Mouse (Mus musculus) forebrain, embryonic 10.5 days (tissue): ENCODE data around the gene Pid1. TPM values are rescaled to one million over a fixed set of nuclear protein-coding genes. Genes with fewer than 3 reads are reported as not detected.

Source experiments
- DNase-seq: peaks from one replicate; pipeline ENCODE4 v3.0.0-alpha.2; 2017; ENCODE audit warnings: low spot score; ENCODE audit errors: extremely low spot score
- H3K27ac ChIP-seq: fragments of 300-500 bp; sonication (generic); 2 replicates; pipeline ENCODE4 v1.5.1; 2016; ENCODE audit warnings: mild to moderate bottlenecking
- H3K27me3 ChIP-seq: fragments of 300-500 bp; sonication (generic); 2 replicates; pipeline ENCODE4 v1.6.1; 2016; ENCODE audit warnings: mild to moderate bottlenecking; ENCODE audit not compliant: poor library complexity, severe bottlenecking
- H3K36me3 ChIP-seq: fragments of 300-500 bp; sonication (generic); replicated peaks from 2 replicates; pipeline ENCODE4 v1.6.1; 2016; ENCODE audit warnings: mild to moderate bottlenecking, moderate library complexity
- H3K4me1 ChIP-seq: fragments of 300-500 bp; sonication (generic); 2 replicates; pipeline ENCODE4 v1.6.1; 2016
- H3K4me3 ChIP-seq: fragments of 300-500 bp; sonication (generic); 2 replicates; pipeline ENCODE4 v1.5.1; 2016; ENCODE audit warnings: mild to moderate bottlenecking, moderate library complexity
- H3K9me3 ChIP-seq: fragments of 300-500 bp; sonication (generic); 2 replicates; pipeline ENCODE4 v1.6.1; 2016; ENCODE audit warnings: mild to moderate bottlenecking, moderate library complexity
- WGBS: fragments of 180-500 bp; shearing (Covaris S2); methylation state at CpG from one replicate; pipeline ENCODE4 v1.1.7; 2016; 5-methylcytosine and 5-hydroxymethylcytosine counted together
- polyA plus RNA-seq: library from polyadenylated mRNA; unstranded; fragments of >200 nt; fragmentation: Nextera tagmentation; extraction: Ambion mirVana; gene quantifications from 2 replicates; pipeline ENCODE4 v1.2.1, GENCODE M21; 2016

The Pid1 gene
- polyA plus RNA-seq, 1 experiment from 2014 or later, result 16.3 TPM

GRCm38 (mm10) chr1:84284293-84285068 is 79.5 kb downstream of the Pid1 start:
- Histone ChIP-seq H3K27ac (peak overlapping the region; percentile 81), H3K9me3 (no peaks in the 10 kb centered on the region), H3K4me3 (peak overlapping the region; percentile 66), H3K4me1 (peaks cover 20% of the 10 kb centered on the region), H3K36me3 (no peaks in the 10 kb centered on the region), H3K27me3 (peaks cover 36% of the 10 kb centered on the region)
- peak; percentile 55 for DNase-seq
- 3% methylated on average over 52 of the region's 53 CpGs for WGBS

DNA sequence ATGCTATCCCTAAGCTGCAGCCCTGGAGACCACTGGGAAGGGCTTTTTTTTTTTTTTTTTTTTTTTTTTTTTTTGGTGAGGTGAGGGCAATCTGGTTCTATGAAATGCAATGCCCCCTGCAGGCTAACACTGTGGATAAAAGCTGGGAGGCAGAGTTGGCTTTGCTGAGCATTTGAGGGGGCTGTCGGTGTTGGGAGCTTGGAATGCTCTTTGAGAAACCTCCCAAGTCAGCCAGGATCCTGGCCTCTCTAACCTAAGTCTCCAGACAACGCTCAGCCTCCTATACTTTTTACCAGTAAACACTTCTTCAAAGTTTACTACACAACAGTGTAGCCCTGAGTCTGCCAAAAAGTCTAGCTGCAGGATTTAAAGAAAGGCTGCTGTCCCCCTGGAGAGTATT is 80.9 kb downstream of the Pid1 start:
- WGBS, result 6% methylated on average over 2 of the region's 2 CpGs
- Histone ChIP-seq H3K36me3 (no peaks in the 10 kb centered on the region), H3K27me3 (peaks cover 36% of the 10 kb centered on the region), H3K4me3 (peak overlapping the region; percentile 66; the same call in 1 of the 2 replicates), H3K9me3 (no peaks in the 10 kb centered on the region), H3K27ac (no peak overlapping the region), H3K4me1 (peaks cover 20% of the 10 kb centered on the region)
- no peak for DNase-seq

DNA sequence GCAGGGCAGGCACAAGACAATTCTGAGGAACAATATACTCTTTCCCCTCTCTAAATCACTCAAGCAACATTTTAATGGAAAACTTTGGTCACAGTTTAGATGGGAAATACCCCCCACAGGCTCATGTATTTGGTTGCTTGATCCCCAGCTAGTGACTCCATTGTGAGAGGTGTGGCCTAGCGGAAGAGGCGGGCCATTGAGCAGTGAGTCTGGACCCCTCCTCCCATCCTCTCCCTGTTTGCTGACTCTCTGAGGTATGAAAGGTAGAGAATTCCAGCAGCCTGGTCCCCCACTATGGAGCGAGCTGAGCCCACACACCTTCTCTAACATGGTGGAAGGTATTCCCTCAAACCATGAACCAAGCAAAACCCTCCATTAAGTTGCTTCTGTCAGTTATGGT is 83.8 kb downstream of the Pid1 start:
- WGBS, result 93% methylated on average over 3 of the region's 3 CpGs
- no peak overlapping the region for H3K4me3 ChIP-seq
- H3K36me3 ChIP-seq, result no peaks in the 10 kb centered on the region
- H3K9me3 ChIP-seq, result no peaks in the 10 kb centered on the region
- H3K4me1 ChIP-seq, result peaks cover 20% of the 10 kb centered on the region
- peaks cover 29% of the 10 kb centered on the region for H3K27me3 ChIP-seq
- no peak for DNase-seq
- no peak overlapping the region for H3K27ac ChIP-seq

- WGBS, result 87% methylated on average over 7 of the region's 7 CpGs
- Histone ChIP-seq H3K9me3 (no peaks in the 10 kb centered on the region), H3K27me3 (peaks cover 15% of the 10 kb centered on the region), H3K27ac (no peak overlapping the region), H3K36me3 (no peaks in the 10 kb centered on the region), H3K4me1 (peaks cover 8% of the 10 kb centered on the region), H3K4me3 (no peak overlapping the region)
- DNase-seq, result no peak
Measured at GRCm38 (mm10) chr1:84278359-84279255, 85.4 kb downstream of the Pid1 start.

GRCm38 (mm10) chr1:84272951-84273350 is 91.0 kb downstream of the Pid1 start:
- WGBS, result 77% methylated on average over 4 of the region's 4 CpGs
- Histone ChIP-seq H3K36me3 (no peaks in the 10 kb centered on the region), H3K9me3 (no peaks in the 10 kb centered on the region), H3K4me1 (no peaks in the 10 kb centered on the region), H3K27me3 (no peaks in the 10 kb centered on the region), H3K4me3 (no peak overlapping the region), H3K27ac (no peak overlapping the region)
- DNase-seq, result no peak

- no peaks in the 10 kb centered on the region for H3K4me1 ChIP-seq
- 86% methylated on average over 2 of the region's 2 CpGs for WGBS
Measured at GRCm38 (mm10) chr1:84271712-84272200, 92.2 kb downstream of the Pid1 start.

DNA sequence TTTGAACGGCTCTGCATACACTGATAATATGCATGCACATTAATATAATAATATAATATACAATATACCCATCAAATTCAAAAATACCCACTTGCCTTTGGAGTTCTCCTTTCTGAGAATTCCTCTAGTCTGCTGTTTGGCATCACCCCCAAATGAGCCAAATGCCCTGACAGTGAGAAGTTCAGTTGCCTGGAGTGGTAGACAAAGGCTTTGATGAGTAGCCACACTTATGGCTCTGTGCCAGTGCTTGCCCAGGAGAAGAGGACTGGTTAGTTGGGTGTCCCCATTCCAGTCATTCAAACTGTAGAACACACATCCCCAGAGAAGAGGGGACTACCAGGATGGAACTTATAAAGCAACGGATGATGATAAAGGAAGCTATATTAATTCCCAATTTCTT is 106.3 kb downstream of the Pid1 start:
- H3K36me3 ChIP-seq, result no peaks in the 10 kb centered on the region
- H3K9me3 ChIP-seq, result no peaks in the 10 kb centered on the region
- H3K27me3 ChIP-seq, result no peaks in the 10 kb centered on the region
- H3K4me1 ChIP-seq, result no peaks in the 10 kb centered on the region
- DNase-seq, result no peak
- no peak overlapping the region for H3K27ac ChIP-seq
- no peak overlapping the region for H3K4me3 ChIP-seq
- WGBS, result 97% methylated on average over 2 of the region's 2 CpGs

More at GRCm38 (mm10) chr1:84271712-84272200, 92.2 kb downstream of the Pid1 start:
- H3K9me3 ChIP-seq, result no peaks in the 10 kb centered on the region
- H3K27me3 ChIP-seq, result no peaks in the 10 kb centered on the region
- no peak overlapping the region for H3K27ac ChIP-seq
- DNase-seq, result no peak
- no peaks in the 10 kb centered on the region for H3K36me3 ChIP-seq
- no peak overlapping the region for H3K4me3 ChIP-seq

DNA sequence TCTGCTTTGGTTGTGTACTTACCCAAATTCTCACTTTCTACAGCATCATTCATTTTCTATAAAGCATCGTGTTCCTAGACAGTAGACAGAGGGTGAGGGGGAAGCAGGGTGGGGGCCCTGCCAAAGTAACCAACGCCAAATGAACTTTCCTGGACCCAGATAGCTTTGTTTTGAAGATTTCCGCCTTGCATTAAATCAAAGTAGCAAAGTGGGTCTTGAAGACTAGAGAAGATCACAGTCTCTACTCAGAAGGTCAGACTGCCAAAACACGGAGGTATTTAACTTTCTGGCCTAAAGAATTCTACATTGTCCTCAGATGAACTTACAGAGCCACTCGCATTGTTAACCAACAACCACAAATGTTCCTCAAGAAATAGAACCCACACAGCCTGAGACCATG is 109.6 kb downstream of the Pid1 start:
- no peak overlapping the region for H3K27ac ChIP-seq
- no peak for DNase-seq
- H3K4me3 ChIP-seq, result no peak overlapping the region
- H3K9me3 ChIP-seq, result no peaks in the 10 kb centered on the region
- WGBS, result 86% methylated on average over 5 of the region's 5 CpGs
- H3K4me1 ChIP-seq, result no peaks in the 10 kb centered on the region
- H3K36me3 ChIP-seq, result no peaks in the 10 kb centered on the region
- H3K27me3 ChIP-seq, result no peaks in the 10 kb centered on the region

DNA sequence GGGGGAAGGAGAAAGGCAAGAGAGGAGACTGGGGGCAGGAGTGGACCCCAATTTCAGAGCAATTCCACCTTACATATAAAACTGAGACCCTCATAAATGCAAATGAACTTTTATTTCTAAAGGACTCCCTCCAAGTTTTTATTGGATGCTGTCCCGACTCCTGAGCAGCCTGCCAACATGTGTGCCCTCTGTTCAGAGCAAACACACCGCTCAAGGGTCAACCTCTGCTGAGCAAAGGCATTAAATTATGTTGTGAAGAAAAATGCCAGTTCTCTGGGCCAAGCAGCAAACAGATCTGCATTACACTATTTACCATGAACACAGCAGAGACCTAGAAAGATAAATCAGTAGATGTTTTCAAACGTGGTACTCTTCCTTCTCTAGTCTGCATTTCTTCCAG is 110.1 kb downstream of the Pid1 start:
- Histone ChIP-seq H3K27ac (no peak overlapping the region), H3K4me1 (no peaks in the 10 kb centered on the region), H3K36me3 (no peaks in the 10 kb centered on the region), H3K27me3 (no peaks in the 10 kb centered on the region), H3K9me3 (no peaks in the 10 kb centered on the region), H3K4me3 (no peak overlapping the region)
- DNase-seq, result no peak
- WGBS, result 82% methylated on average over 3 of the region's 3 CpGs

DNA sequence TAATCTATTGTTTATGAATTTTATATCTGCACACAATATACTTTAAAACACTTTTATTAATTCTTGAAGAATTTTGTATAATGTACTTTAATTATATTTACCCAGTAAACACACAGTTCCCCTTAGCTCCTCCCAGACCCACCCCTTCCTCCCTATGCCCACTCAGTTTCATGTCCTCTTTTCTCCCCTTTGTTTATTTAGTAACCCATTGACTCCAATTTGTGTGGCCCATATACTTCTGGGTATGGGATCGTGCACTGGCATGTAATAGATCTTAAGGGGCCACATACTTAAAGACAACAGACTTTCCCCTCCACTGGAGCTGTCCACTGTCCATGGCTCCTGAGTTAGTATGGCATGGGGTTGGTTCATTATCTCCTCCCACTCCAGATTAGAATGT is 112.8 kb downstream of the Pid1 start:
- WGBS, result 82% methylated on average over 1 of the region's 1 CpGs
- no peaks in the 10 kb centered on the region for H3K9me3 ChIP-seq
- DNase-seq, result no peak
- H3K27ac ChIP-seq, result no peak overlapping the region
- no peaks in the 10 kb centered on the region for H3K36me3 ChIP-seq
- no peaks in the 10 kb centered on the region for H3K4me1 ChIP-seq
- H3K27me3 ChIP-seq, result no peaks in the 10 kb centered on the region
- no peak overlapping the region for H3K4me3 ChIP-seq

DNA sequence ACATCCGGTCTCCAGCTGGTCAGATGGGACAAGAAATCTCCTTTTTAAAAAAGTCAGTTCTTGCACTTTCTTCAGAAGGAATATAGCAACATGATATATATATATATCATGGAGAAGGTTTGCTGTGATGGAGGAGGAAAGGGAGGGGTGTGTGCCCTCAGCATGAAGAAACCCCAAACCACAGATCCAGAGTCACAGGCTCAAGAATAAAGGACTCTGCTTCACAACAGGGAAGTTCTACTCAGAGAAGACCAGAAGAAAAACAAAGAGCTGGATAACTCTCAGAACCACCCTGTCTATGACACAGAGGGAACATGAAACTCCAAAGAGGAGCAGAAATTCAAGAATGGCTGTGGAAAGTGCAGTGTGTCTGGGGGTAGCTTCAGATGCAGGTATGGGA is 113.2 kb downstream of the Pid1 start:
- Histone ChIP-seq H3K9me3 (no peaks in the 10 kb centered on the region), H3K27me3 (no peaks in the 10 kb centered on the region), H3K4me3 (no peak overlapping the region), H3K27ac (no peak overlapping the region), H3K36me3 (no peaks in the 10 kb centered on the region), H3K4me1 (no peaks in the 10 kb centered on the region)
- 93% methylated on average over 1 of the region's 1 CpGs for WGBS
- DNase-seq, result no peak

GRCm38 (mm10) chr1:84249772-84250338 is 114.1 kb downstream of the Pid1 start:
- Histone ChIP-seq H3K4me1 (no peaks in the 10 kb centered on the region), H3K27me3 (no peaks in the 10 kb centered on the region), H3K36me3 (no peaks in the 10 kb centered on the region), H3K27ac (no peak overlapping the region), H3K9me3 (no peaks in the 10 kb centered on the region), H3K4me3 (no peak overlapping the region)
- WGBS, result 87% methylated on average over 6 of the region's 6 CpGs
- no peak for DNase-seq

GRCm38 (mm10) chr1:84247111-84247510 is 116.9 kb downstream of the Pid1 start:
- DNase-seq, result no peak
- H3K4me1 ChIP-seq, result no peaks in the 10 kb centered on the region
- H3K27me3 ChIP-seq, result no peaks in the 10 kb centered on the region
- H3K36me3 ChIP-seq, result no peaks in the 10 kb centered on the region
- 85% methylated on average over 3 of the region's 3 CpGs for WGBS
- H3K4me3 ChIP-seq, result no peak overlapping the region
- H3K27ac ChIP-seq, result no peak overlapping the region
- H3K9me3 ChIP-seq, result no peaks in the 10 kb centered on the region
